Mouse (Mus musculus): ENCODE data around the gene Etl4.

Etl4 gene

GRCm38 (mm10) chr2:20774462-20774861 lies 864.9 kb downstream of the Etl4 start:
- DNase-seq: no peak

DNA sequence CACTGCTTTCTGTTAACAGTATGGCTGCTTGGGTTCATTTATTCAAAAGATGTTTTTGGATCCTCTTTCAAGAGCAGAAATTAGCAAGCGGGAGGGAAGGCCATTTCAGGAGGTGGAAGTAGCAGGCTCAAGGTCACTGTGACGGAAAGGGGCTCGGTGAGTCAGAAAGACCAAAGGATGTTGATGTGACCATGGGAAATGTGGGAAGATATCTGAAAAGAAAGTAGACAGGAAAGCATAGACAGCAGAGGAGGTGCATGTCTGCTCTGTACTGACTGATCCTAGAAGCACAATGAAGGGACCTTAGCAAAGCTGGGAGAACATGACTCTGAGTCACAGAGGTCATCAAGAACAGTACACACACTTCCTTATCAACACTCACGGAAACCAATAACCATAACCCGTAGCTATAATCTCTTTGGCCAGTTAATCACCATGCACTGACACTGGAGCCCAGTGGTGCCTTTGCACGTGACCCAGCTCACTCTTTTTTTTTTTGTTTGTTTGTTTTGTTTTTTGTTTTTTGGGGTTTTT lies 866.7 kb downstream of the Etl4 start:
- no peak for DNase-seq

- DNase-seq: peak; percentile 23 to 29
Measured at GRCm38 (mm10) chr2:20777931-20778330, 868.4 kb downstream of the Etl4 start.

GRCm38 (mm10) chr2:20779484-20780381 lies 870.2 kb downstream of the Etl4 start:
- peak; percentile 74 to 83 for DNase-seq

- peak; percentile 28 to 31 for DNase-seq
Measured at GRCm38 (mm10) chr2:20801236-20801890, 891.8 kb downstream of the Etl4 start.

- DNase-seq: peak; percentile 70 to 74
Measured at GRCm38 (mm10) chr2:20811506-20811905, 901.9 kb downstream of the Etl4 start.

- DNase-seq: peak; percentile 16 to 21
Measured at GRCm38 (mm10) chr2:20813986-20814385, 904.4 kb downstream of the Etl4 start.

GRCm38 (mm10) chr2:20818226-20818625 lies 908.6 kb downstream of the Etl4 start:
- DNase-seq: no peak

GRCm38 (mm10) chr2:20826258-20826657 lies 916.7 kb downstream of the Etl4 start:
- DNase-seq: no peak

- DNase-seq: no peak
Measured at GRCm38 (mm10) chr2:20830882-20831281, 921.3 kb downstream of the Etl4 start.

- DNase-seq: no peak
Measured at GRCm38 (mm10) chr2:20831608-20832406, 922.2 kb downstream of the Etl4 start.

DNA sequence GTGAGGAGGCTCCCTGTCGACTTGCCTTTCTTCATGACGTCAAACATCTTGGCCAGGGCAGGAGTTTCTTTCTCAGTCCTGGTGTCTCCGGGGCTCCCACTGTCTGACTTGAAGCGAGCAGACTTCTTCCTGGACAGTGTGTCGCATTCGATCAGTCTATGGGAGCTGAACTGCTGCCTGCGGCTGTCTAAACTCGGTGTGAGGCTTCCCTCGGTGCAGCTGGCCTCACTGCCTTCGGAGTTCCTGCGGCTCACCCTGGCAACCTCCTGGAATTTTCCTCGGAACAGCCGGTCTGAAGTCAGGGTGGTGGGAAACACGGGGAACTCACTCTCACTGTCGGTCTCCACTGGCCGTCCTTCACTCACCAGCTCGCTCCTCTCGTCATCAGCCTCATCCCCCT lies 939.8 kb downstream of the Etl4 start:
- peak; percentile 34 to 42 for DNase-seq
